Mouse (Mus musculus): ENCODE results near the gene Pfn4.
"Not testable (repeated sequence)": the region's sequence is repeated elsewhere in the genome, so short reads cannot be mapped to it uniquely, and the experiment has no call there.

Pfn4 gene

GRCm38 (mm10) chr12:4768492-4769332 lies at the start of gene Pfn4, which contains the start of gene Fam228b:
TSS of gene Pfn4 (plus strand) at chr12:4769022.
TSS of gene Fam228b (minus strand) at chr12:4769267.
- DNase-seq (ENCODE audit: low spot score) = peak; percentile 92

- no peak for DNase-seq (ENCODE audit: low spot score)
Observed at GRCm38 (mm10) chr12:4719066-4719761, 49.6 kb upstream of the Pfn4 start.

GRCm38 (mm10) chr12:4719762-4720754 lies 48.8 kb upstream of the Pfn4 start:
- DNase-seq (ENCODE audit: low spot score) = no peak

GRCm38 (mm10) chr12:4729165-4729564 lies 39.7 kb upstream of the Pfn4 start:
- no peak for DNase-seq (ENCODE audit: low spot score)

GRCm38 (mm10) chr12:4731629-4732028 lies 37.2 kb upstream of the Pfn4 start:
- no peak for DNase-seq (ENCODE audit: low spot score)

- no peak for DNase-seq (ENCODE audit: low spot score)
Observed at GRCm38 (mm10) chr12:4732332-4732731, 36.5 kb upstream of the Pfn4 start.

GRCm38 (mm10) chr12:4738031-4738576 lies 30.7 kb upstream of the Pfn4 start, which contains the start of gene Fam228a:
TSS of gene Fam228a (minus strand) at chr12:4738430.
- no peak for DNase-seq (ENCODE audit: low spot score)

GRCm38 (mm10) chr12:4740823-4741222 lies 28.0 kb upstream of the Pfn4 start:
- DNase-seq (ENCODE audit: low spot score) = no peak

GRCm38 (mm10) chr12:4742183-4742582 lies 26.6 kb upstream of the Pfn4 start:
- DNase-seq (ENCODE audit: low spot score) = no peak

GRCm38 (mm10) chr12:4744486-4744885 lies 24.3 kb upstream of the Pfn4 start:
- DNase-seq (ENCODE audit: low spot score) = no peak

GRCm38 (mm10) chr12:4754451-4754850 lies 14.4 kb upstream of the Pfn4 start:
- not testable (repeated sequence) for DNase-seq (ENCODE audit: low spot score)

GRCm38 (mm10) chr12:4757060-4757459 lies 11.8 kb upstream of the Pfn4 start:
- DNase-seq (ENCODE audit: low spot score) = no peak

GRCm38 (mm10) chr12:4769333-4769723 lies 506 bp downstream of the Pfn4 start:
- no peak for DNase-seq (ENCODE audit: low spot score)

GRCm38 (mm10) chr12:4774895-4775587 lies 6.2 kb downstream of the Pfn4 start:
- DNase-seq (ENCODE audit: low spot score) = no peak

- DNase-seq (ENCODE audit: low spot score) = no peak
Observed at GRCm38 (mm10) chr12:4775588-4775949, 6.7 kb downstream of the Pfn4 start.

GRCm38 (mm10) chr12:4777734-4778133 lies 8.9 kb downstream of the Pfn4 start:
- no peak for DNase-seq (ENCODE audit: low spot score)

- DNase-seq (ENCODE audit: low spot score) = no peak
Observed at GRCm38 (mm10) chr12:4780245-4780644, 11.4 kb downstream of the Pfn4 start.

- DNase-seq (ENCODE audit: low spot score) = no peak
Observed at GRCm38 (mm10) chr12:4781270-4781669, 12.4 kb downstream of the Pfn4 start.

GRCm38 (mm10) chr12:4781725-4782404 lies 13.0 kb downstream of the Pfn4 start:
- not testable (repeated sequence) for DNase-seq (ENCODE audit: low spot score)

GRCm38 (mm10) chr12:4783598-4783997 lies 14.8 kb downstream of the Pfn4 start:
- DNase-seq (ENCODE audit: low spot score) = no peak

Measured in ovary, adult 18-20 months (tissue).